Mouse (Mus musculus) layer of hippocampus, adult 9-11 months (tissue): ENCODE data around the gene Aco1.
A peak's percentile ranks its signal among the peaks of the same experiment; 100 is the strongest.
"Not testable (repeated sequence)": the region's sequence is repeated elsewhere in the genome, so short reads cannot be mapped to it uniquely, and the experiment has no call there.

Experiments used
- DNase-seq: peaks from one replicate; pipeline ENCODE4 v3.0.0; 2022

Gene Aco1

DNA sequence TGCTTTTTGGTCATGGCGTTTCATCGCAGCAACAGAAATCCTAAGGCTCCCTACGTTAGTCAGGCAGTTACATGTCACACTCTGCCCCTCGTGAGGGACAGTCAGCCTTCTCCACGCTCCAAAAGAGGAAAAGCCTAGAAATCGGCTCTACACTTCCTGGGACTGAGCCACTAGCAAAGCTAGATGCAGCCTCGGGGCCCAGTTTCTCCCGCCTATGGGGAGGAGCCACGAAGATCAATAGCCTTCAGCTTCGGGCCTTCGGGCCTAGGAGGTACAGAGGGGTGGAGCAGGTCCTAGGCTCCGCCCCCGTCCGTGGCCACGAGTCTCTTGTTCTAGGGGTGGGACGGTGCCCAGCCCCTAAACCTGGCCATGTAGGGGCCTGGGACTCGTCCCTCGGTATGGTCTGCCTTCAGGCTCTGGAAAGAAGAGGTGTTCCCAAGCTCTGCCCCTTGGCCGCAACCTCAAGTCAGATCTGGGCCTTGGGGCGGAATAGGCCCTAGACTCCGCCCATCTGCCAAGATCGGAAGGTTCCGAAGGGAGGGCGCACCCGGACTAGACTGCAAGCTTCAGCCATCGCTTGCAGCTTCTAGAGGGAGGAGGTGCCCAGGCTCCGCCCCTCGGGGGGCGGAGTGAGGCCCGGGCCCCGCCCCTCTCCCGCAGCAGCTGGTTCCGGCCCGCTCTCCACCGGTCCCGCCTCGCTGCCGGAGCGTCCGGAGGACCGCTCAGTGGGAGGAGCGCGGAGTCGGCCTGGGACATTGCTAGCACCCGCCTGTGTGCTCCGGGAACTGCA lies at the start of gene Aco1:
Gene Aco1, plus strand, starts transcription at position 339 of the 790 bp plus-strand sequence.
- peak; percentile 97 for DNase-seq

GRCm38 (mm10) chr4:40094974-40095373 lies 47.9 kb upstream of the Aco1 start:
- no peak for DNase-seq

- DNase-seq: no peak
Measured at GRCm38 (mm10) chr4:40102996-40103395, 39.9 kb upstream of the Aco1 start.

GRCm38 (mm10) chr4:40106004-40106536 lies 36.8 kb upstream of the Aco1 start:
- no peak for DNase-seq

- no peak for DNase-seq
Measured at GRCm38 (mm10) chr4:40108030-40108429, 34.9 kb upstream of the Aco1 start.

DNA sequence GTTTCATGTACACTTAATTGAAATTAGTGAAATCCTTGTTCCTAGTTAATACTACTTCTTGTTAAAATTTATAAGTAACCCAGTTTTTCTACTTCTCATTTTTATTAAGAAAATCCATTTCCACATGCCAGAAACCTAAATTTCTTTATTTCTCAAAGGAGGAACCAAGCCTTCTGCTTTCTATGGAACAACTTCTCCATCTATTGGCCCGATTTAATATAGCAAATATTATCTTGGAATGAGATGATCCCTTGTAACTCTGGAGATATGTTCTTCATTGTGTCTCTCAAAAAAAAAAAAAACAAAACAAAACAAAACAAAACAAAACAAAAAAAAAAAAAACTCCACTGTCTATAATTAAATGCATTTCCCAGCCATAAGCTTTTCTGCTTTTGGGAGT lies 29.7 kb upstream of the Aco1 start:
- DNase-seq: no peak

DNA sequence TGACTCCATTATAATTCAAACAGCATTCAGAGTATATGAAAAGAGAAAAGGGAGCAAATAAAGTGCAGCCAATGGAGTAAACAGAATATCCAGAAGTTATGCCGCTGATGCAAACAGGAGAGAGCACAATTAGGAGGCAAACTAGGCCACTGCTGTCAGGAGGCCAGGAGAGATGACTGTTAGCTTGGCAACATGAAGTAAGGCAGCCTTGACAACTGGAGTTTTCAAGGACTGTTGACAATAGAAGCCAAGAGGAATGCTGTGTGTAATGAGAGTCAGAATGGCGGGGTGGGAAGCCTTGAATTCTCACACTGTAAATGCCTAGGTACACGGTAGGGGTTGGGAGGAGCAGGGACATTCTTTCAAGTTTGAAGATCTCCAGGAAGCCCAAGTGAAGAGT lies 21.7 kb upstream of the Aco1 start:
- DNase-seq: no peak

- not testable (repeated sequence) for DNase-seq
Measured at GRCm38 (mm10) chr4:40122291-40122690, 20.6 kb upstream of the Aco1 start.

DNA sequence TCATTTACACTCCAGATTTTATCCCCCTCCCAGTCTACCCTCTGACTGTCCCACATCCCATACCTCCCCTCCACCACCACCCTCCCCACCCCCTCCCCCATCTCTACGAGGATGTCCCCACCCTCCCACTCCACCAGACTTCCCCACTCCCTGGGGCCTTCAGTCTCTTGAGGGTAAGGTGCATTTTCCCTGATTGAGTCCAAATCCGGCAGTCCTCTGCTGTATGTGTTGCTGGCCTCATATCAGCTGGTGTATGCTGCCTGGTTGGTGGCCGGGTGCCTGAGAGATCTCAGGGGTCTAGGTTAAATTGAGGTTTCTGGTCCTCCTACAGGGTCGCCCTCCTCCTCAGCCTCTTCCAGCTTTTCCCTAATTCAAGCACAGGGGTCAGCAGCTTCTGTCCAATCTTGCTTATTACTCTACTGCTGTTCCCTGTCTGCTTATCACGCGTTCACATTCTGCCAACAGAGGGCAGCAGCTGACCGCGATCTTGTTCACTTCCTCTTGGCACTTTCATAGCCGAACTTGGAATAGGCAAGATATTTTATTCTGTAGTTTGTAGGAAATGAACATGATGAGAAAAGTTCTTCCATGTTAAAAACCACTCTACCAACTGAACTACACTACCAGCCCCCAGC lies 8.3 kb upstream of the Aco1 start:
- DNase-seq: peak; percentile 55

- DNase-seq: no peak
Measured at GRCm38 (mm10) chr4:40136519-40136918, 6.4 kb upstream of the Aco1 start.

DNA sequence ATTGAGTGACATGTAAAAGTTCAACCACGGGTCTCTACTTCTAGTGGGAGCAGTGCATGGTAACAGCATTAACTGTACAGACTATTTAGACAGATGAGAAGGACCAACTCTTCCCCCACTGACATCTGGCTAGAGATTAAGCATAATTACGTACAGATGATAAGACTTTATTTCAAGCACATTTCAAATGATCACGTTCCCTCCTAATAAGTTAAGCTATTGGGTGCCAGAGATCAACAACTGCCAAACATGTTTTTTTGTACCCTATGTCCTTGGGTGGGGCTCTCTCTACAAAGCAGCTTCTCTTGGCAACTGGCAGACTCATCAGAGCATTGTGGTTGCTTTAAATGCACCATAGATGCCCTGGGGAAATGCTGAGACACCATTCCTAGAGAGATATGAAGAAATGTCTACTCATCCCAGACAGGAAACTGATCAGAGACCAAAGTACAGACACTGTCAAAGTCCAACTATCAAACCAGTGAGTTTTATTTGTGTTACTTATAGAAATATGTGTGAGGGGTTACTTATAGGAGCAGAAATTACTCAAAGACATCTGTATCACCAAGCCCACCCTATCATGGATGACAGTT lies 3.1 kb upstream of the Aco1 start:
- no peak for DNase-seq

- no peak for DNase-seq
Measured at GRCm38 (mm10) chr4:40143533-40143871, 621 bp downstream of the Aco1 start.

DNA sequence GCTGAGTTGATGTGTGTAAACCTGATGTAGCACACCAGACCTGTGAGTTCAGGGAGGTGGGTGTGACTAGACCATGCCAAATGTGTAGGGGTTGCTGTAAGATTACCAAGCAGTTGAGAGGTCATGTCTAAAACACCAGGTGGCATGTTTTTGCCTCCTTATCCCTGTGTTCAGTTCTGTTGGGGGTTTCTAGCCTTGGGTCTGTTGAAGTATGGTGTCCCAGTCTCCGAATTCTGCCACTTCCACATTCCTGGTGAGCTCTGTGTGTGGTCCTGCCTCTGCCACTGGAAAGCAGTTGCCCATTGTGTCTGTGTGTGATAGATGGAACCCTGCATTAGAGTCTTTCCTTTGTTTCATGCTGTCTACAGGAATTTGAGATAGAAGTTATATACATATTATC lies 1.7 kb downstream of the Aco1 start:
- no peak for DNase-seq

DNA sequence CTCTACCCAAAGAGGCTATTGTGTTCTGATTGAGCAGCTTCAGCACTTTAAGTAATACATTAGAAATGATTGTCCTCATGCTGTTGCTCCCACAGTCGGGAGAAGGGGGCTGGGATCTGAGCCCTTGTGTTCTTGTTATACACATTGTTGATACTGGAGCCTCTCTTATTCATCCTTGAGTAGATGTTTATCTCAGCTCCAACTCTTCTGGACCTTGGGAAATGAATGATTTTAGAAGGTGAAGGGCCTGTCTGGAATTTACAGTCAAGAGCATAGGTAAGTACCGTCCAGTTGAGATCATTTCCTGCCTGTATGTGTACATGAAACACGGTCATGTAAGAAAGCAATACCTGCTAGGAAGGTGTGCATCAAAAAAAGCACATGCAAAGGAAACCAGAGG lies 2.1 kb downstream of the Aco1 start:
- DNase-seq: no peak

GRCm38 (mm10) chr4:40148281-40148680 lies 5.4 kb downstream of the Aco1 start:
- no peak for DNase-seq

- no peak for DNase-seq
Measured at GRCm38 (mm10) chr4:40150046-40150445, 7.2 kb downstream of the Aco1 start.

GRCm38 (mm10) chr4:40152771-40153170 lies 9.9 kb downstream of the Aco1 start:
- DNase-seq: no peak

GRCm38 (mm10) chr4:40153500-40153899 lies 10.6 kb downstream of the Aco1 start:
- no peak for DNase-seq

DNA sequence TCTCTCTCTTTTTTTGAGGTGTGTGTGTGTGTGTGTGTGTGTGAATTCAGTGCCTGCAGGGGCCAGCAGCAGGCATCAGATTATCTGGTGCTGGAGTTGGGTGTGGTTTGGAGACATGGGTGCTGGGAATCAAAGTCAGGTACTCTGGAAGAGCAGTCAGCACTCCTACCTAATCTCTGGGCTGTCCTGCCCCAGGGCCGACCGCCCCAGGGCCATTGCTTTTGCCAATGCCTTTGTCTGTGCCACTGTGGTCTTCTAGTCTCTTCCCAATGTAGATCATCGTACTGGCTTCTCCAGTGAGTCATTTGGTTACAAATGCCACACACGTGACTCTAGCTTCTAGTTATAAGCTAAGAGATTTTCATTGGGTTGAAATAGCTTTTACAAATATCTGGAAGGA lies 11.9 kb downstream of the Aco1 start:
- no peak for DNase-seq

DNA sequence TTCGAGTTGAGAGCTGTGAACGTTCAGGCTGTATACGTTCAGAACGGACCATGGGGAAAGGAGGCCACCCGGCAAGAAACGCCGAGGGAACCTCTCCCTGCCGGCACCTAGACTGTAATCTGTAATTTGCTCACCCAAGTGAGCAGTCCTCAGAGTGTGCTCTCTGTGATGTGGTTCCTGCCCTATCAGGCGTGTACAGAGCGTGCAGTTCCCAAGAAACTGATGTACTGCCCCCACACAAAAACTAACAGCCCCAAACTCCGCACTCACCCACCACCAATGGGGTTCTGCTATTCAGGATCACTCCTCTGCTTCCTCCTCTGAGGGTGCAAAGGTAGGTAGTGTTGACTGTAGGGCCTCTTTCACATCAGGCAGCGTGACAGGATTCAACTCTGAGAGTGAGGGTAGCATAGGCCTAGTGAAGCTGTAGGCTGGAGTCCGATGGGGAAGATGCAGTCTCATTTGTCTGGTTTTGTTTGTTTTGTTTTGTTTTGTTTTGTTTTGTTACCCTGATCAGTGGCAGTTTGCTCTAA lies 12.7 kb downstream of the Aco1 start:
- DNase-seq: no peak

GRCm38 (mm10) chr4:40156153-40156552 lies 13.3 kb downstream of the Aco1 start:
- no peak for DNase-seq

- no peak for DNase-seq
Measured at GRCm38 (mm10) chr4:40156582-40157499, 14.0 kb downstream of the Aco1 start.
